Mouse (Mus musculus): ENCODE measurements around the gene Atp8b4. TPM values are rescaled to one million over a fixed set of nuclear protein-coding genes. Genes with fewer than 3 reads are reported as not detected.

Gene Atp8b4
- polyA plus RNA-seq (2011; ENCODE audit: insufficient read depth, insufficient read length, low read depth, missing spikeins): not detected in 2 replicates

- Histone ChIP-seq H3K4me1 (ENCODE audit: control insufficient read depth, insufficient read depth, low read length) (no peaks in the 10 kb centered on the region), H3K27me3 (ENCODE audit: control insufficient read depth, insufficient read depth, low read length, poor library complexity, severe bottlenecking) (no peaks in the 10 kb centered on the region), H3K9me3 (replicated peaks; ENCODE audit: control insufficient read depth, insufficient read depth, low read length, poor library complexity, severe bottlenecking) (0 out of 2 replicates have a peak, but pooled peaks cover 3% of the 10 kb centered on the region), H3K27ac (ENCODE audit: insufficient read depth, low read length) (no peak within 1 kb of the TSS), H3K36me3 (ENCODE audit: control insufficient read depth, insufficient read depth, low read length, poor library complexity, severe bottlenecking) (no peaks in the 10 kb centered on the region), H3K9ac (ENCODE audit: low read depth, poor library complexity, severe bottlenecking) (no peak within 1 kb of the TSS), H3K4me3 (ENCODE audit: low read depth, low read length) (no peak within 1 kb of the TSS)
- TF ChIP-seq POLR2A (IDR thresholded peaks at IDR 0.05; ENCODE audit: insufficient read depth, low read length) (no peak), EP300 (IDR thresholded peaks at IDR 0.05; ENCODE audit: insufficient read depth, low read depth, low read length) (no peak), CTCF (IDR thresholded peaks at IDR 0.05; ENCODE audit: low read depth, low read length) (no peak)
Observed at GRCm38 (mm10) chr2:126500521-126500920, at the start of gene Atp8b4. Gene Atp8b4, minus strand, starts transcription at chr2:126500674.

- no peak for TF ChIP-seq POLR2A (IDR thresholded peaks at IDR 0.05; ENCODE audit: insufficient read depth, low read length)
- no peak for TF ChIP-seq EP300 (IDR thresholded peaks at IDR 0.05; ENCODE audit: insufficient read depth, low read depth, low read length)
- no peak for TF ChIP-seq CTCF (IDR thresholded peaks at IDR 0.05; ENCODE audit: low read depth, low read length)
- Histone ChIP-seq H3K27me3 (ENCODE audit: control insufficient read depth, insufficient read depth, low read length, poor library complexity, severe bottlenecking) (no peaks in the 10 kb centered on the region; the same call in 1 of the 2 replicates), H3K4me1 (ENCODE audit: control insufficient read depth, insufficient read depth, low read length) (no peaks in the 10 kb centered on the region), H3K27ac (ENCODE audit: insufficient read depth, low read length) (no peak overlapping the region), H3K9ac (ENCODE audit: low read depth, poor library complexity, severe bottlenecking) (no peak overlapping the region), H3K36me3 (ENCODE audit: control insufficient read depth, insufficient read depth, low read length, poor library complexity, severe bottlenecking) (no peaks in the 10 kb centered on the region), H3K4me3 (ENCODE audit: low read depth, low read length) (no peak overlapping the region), H3K9me3 (replicated peaks; ENCODE audit: control insufficient read depth, insufficient read depth, low read length, poor library complexity, severe bottlenecking) (peaks cover 7% of the 10 kb centered on the region; the same call in 1 of the 2 replicates)
Observed at GRCm38 (mm10) chr2:126549681-126550080, 49.2 kb upstream of the Atp8b4 start.

- H3K4me1 ChIP-seq (ENCODE audit: control insufficient read depth, insufficient read depth, low read length): no peaks in the 10 kb centered on the region
- H3K36me3 ChIP-seq (ENCODE audit: control insufficient read depth, insufficient read depth, low read length, poor library complexity, severe bottlenecking): no peaks in the 10 kb centered on the region
- H3K27ac ChIP-seq (ENCODE audit: insufficient read depth, low read length): no peak overlapping the region
- TF ChIP-seq CTCF (IDR thresholded peaks at IDR 0.05; ENCODE audit: low read depth, low read length) (no peak), EP300 (IDR thresholded peaks at IDR 0.05; ENCODE audit: insufficient read depth, low read depth, low read length) (no peak), POLR2A (IDR thresholded peaks at IDR 0.05; ENCODE audit: insufficient read depth, low read length) (no peak)
- H3K27me3 ChIP-seq (ENCODE audit: control insufficient read depth, insufficient read depth, low read length, poor library complexity, severe bottlenecking): no peaks in the 10 kb centered on the region; the same call in 1 of the 2 replicates
- no peak overlapping the region for H3K4me3 ChIP-seq (ENCODE audit: low read depth, low read length)
- H3K9me3 ChIP-seq (replicated peaks; ENCODE audit: control insufficient read depth, insufficient read depth, low read length, poor library complexity, severe bottlenecking): peaks cover 7% of the 10 kb centered on the region; the same call in 1 of the 2 replicates
- H3K9ac ChIP-seq (ENCODE audit: low read depth, poor library complexity, severe bottlenecking): no peak overlapping the region
Observed at GRCm38 (mm10) chr2:126546392-126546791, 45.9 kb upstream of the Atp8b4 start.

- H3K4me3 ChIP-seq (ENCODE audit: low read depth, low read length): no peak overlapping the region
- H3K36me3 ChIP-seq (ENCODE audit: control insufficient read depth, insufficient read depth, low read length, poor library complexity, severe bottlenecking): no peaks in the 10 kb centered on the region
- peaks cover 7% of the 10 kb centered on the region; the same call in 1 of the 2 replicates for H3K9me3 ChIP-seq (replicated peaks; ENCODE audit: control insufficient read depth, insufficient read depth, low read length, poor library complexity, severe bottlenecking)
- no peaks in the 10 kb centered on the region for H3K4me1 ChIP-seq (ENCODE audit: control insufficient read depth, insufficient read depth, low read length)
- H3K27me3 ChIP-seq (ENCODE audit: control insufficient read depth, insufficient read depth, low read length, poor library complexity, severe bottlenecking): no peaks in the 10 kb centered on the region; the same call in 1 of the 2 replicates
- no peak for TF ChIP-seq CTCF (IDR thresholded peaks at IDR 0.05; ENCODE audit: low read depth, low read length)
- no peak for TF ChIP-seq EP300 (IDR thresholded peaks at IDR 0.05; ENCODE audit: insufficient read depth, low read depth, low read length)
- TF ChIP-seq POLR2A (IDR thresholded peaks at IDR 0.05; ENCODE audit: insufficient read depth, low read length): no peak
- H3K27ac ChIP-seq (ENCODE audit: insufficient read depth, low read length): no peak overlapping the region
- H3K9ac ChIP-seq (ENCODE audit: low read depth, poor library complexity, severe bottlenecking): no peak overlapping the region
Observed at GRCm38 (mm10) chr2:126545297-126545696, 44.8 kb upstream of the Atp8b4 start.

- Histone ChIP-seq H3K4me1 (ENCODE audit: control insufficient read depth, insufficient read depth, low read length) (no peaks in the 10 kb centered on the region), H3K27me3 (ENCODE audit: control insufficient read depth, insufficient read depth, low read length, poor library complexity, severe bottlenecking) (no peaks in the 10 kb centered on the region; the same call in 1 of the 2 replicates), H3K9me3 (replicated peaks; ENCODE audit: control insufficient read depth, insufficient read depth, low read length, poor library complexity, severe bottlenecking) (no peaks in the 10 kb centered on the region), H3K4me3 (ENCODE audit: low read depth, low read length) (no peak overlapping the region), H3K27ac (ENCODE audit: insufficient read depth, low read length) (no peak overlapping the region), H3K9ac (ENCODE audit: low read depth, poor library complexity, severe bottlenecking) (no peak overlapping the region), H3K36me3 (ENCODE audit: control insufficient read depth, insufficient read depth, low read length, poor library complexity, severe bottlenecking) (no peaks in the 10 kb centered on the region)
- TF ChIP-seq POLR2A (IDR thresholded peaks at IDR 0.05; ENCODE audit: insufficient read depth, low read length): no peak
- no peak for TF ChIP-seq CTCF (IDR thresholded peaks at IDR 0.05; ENCODE audit: low read depth, low read length)
- no peak for TF ChIP-seq EP300 (IDR thresholded peaks at IDR 0.05; ENCODE audit: insufficient read depth, low read depth, low read length)
Observed at GRCm38 (mm10) chr2:126542211-126542610, 41.7 kb upstream of the Atp8b4 start.

- no peaks in the 10 kb centered on the region for H3K4me1 ChIP-seq (ENCODE audit: control insufficient read depth, insufficient read depth, low read length)
- no peak overlapping the region for H3K27ac ChIP-seq (ENCODE audit: insufficient read depth, low read length)
- no peak for TF ChIP-seq CTCF (IDR thresholded peaks at IDR 0.05; ENCODE audit: low read depth, low read length)
- no peak for TF ChIP-seq EP300 (IDR thresholded peaks at IDR 0.05; ENCODE audit: insufficient read depth, low read depth, low read length)
- H3K27me3 ChIP-seq (ENCODE audit: control insufficient read depth, insufficient read depth, low read length, poor library complexity, severe bottlenecking): no peaks in the 10 kb centered on the region
- no peak overlapping the region for H3K9ac ChIP-seq (ENCODE audit: low read depth, poor library complexity, severe bottlenecking)
- H3K36me3 ChIP-seq (ENCODE audit: control insufficient read depth, insufficient read depth, low read length, poor library complexity, severe bottlenecking): no peaks in the 10 kb centered on the region
- no peak overlapping the region for H3K4me3 ChIP-seq (ENCODE audit: low read depth, low read length)
- no peaks in the 10 kb centered on the region for H3K9me3 ChIP-seq (replicated peaks; ENCODE audit: control insufficient read depth, insufficient read depth, low read length, poor library complexity, severe bottlenecking)
Observed at GRCm38 (mm10) chr2:126540390-126540925, 40.0 kb upstream of the Atp8b4 start.

All from ES-Bruce4 (cell line).